Mouse (Mus musculus) embryo, embryonic 10.5 days (tissue): Measurements from ENCODE around the gene Fam160a2.
A peak's percentile ranks its signal among the peaks of the same experiment; 100 is the strongest.

Experiments
- DNase-seq: peaks from one replicate; pipeline ENCODE4 v3.0.0-alpha.2; 2015; ENCODE audit warnings: low spot score

The Fam160a2 gene

GRCm38 (mm10) chr7:105399935-105400624, at the start of gene Fam160a2:
Gene Fam160a2, minus strand, starts transcription at chr7:105400054.
- peak; percentile 100 for DNase-seq

- no peak for DNase-seq
These were observed 45.2 kb upstream of the Fam160a2 start for GRCm38 (mm10) chr7:105445076-105445475.

GRCm38 (mm10) chr7:105441426-105441825, 41.6 kb upstream of the Fam160a2 start:
- DNase-seq, result no peak

GRCm38 (mm10) chr7:105437979-105438772, 38.3 kb upstream of the Fam160a2 start:
- DNase-seq, result no peak

- DNase-seq, result no peak
These were observed 34.9 kb upstream of the Fam160a2 start for GRCm38 (mm10) chr7:105434798-105435197.

GRCm38 (mm10) chr7:105433859-105434258, 34.0 kb upstream of the Fam160a2 start:
- DNase-seq, result no peak

GRCm38 (mm10) chr7:105432058-105432457, 32.2 kb upstream of the Fam160a2 start:
- DNase-seq, result no peak

GRCm38 (mm10) chr7:105426051-105426450, 26.2 kb upstream of the Fam160a2 start:
- DNase-seq, result peak; percentile 2

GRCm38 (mm10) chr7:105425424-105426043, 25.7 kb upstream of the Fam160a2 start, which contains the start of gene Cckbr:
Gene Cckbr, plus strand, starts transcription at chr7:105425731.
- peak; percentile 39 for DNase-seq

- DNase-seq, result no peak
These were observed 24.5 kb upstream of the Fam160a2 start for GRCm38 (mm10) chr7:105424368-105424767.

GRCm38 (mm10) chr7:105420903-105421302, 21.0 kb upstream of the Fam160a2 start:
- DNase-seq, result no peak

GRCm38 (mm10) chr7:105418106-105418505, 18.3 kb upstream of the Fam160a2 start:
- DNase-seq, result no peak

GRCm38 (mm10) chr7:105416529-105416928, 16.7 kb upstream of the Fam160a2 start:
- no peak for DNase-seq

GRCm38 (mm10) chr7:105414385-105414784, 14.5 kb upstream of the Fam160a2 start:
- no peak for DNase-seq

- DNase-seq, result peak; percentile 82
These were observed 12.2 kb upstream of the Fam160a2 start for GRCm38 (mm10) chr7:105411874-105412632.

GRCm38 (mm10) chr7:105406322-105406721, 6.5 kb upstream of the Fam160a2 start:
- DNase-seq, result no peak

- DNase-seq, result no peak
These were observed 4.4 kb upstream of the Fam160a2 start, which contains the start of gene Cnga4 for GRCm38 (mm10) chr7:105404268-105404667. Gene Cnga4, plus strand, starts transcription at chr7:105404568.

GRCm38 (mm10) chr7:105399058-105399934, 558 bp downstream of the Fam160a2 start:
- peak; percentile 39 for DNase-seq

- DNase-seq, result no peak
These were observed 3.7 kb downstream of the Fam160a2 start for GRCm38 (mm10) chr7:105396126-105396525.

GRCm38 (mm10) chr7:105395131-105395820, 4.6 kb downstream of the Fam160a2 start:
- DNase-seq, result no peak
